Mouse (Mus musculus) embryonic fibroblast, embryonic 13.5 days (primary cell): ENCODE measurements around the gene Capn1.

Experiments
- CTCF ChIP-seq: IDR thresholded peaks from 2 replicates; pipeline ENCODE4 v1.5.1; 2011; ENCODE audit warnings: mild to moderate bottlenecking, control low read depth, low read length, moderate library complexity, borderline replicate concordance; ENCODE audit not compliant: insufficient read depth
- POLR2A ChIP-seq: IDR thresholded peaks from 2 replicates; pipeline ENCODE4 v1.6.1; 2011; ENCODE audit warnings: low read depth, mild to moderate bottlenecking, control low read depth, low read length, moderate library complexity

- no peak; the same call in 1 of the 2 replicates for TF ChIP-seq POLR2A
- TF ChIP-seq CTCF: no peak
Measured at GRCm38 (mm10) chr19:6058513-6058912, 42.8 kb upstream of the Capn1 start.
